Mouse (Mus musculus) urinary bladder, postnatal 10 days (tissue): ENCODE measurements around the gene Kcnmb3.
"Not testable (repeated sequence)": the region's sequence is repeated elsewhere in the genome, so short reads cannot be mapped to it uniquely, and the experiment has no call there.

Experiments used
- DNase-seq: peaks from one replicate; pipeline ENCODE4 v3.0.0; 2022; ENCODE audit warnings: low spot score

Gene Kcnmb3

DNA sequence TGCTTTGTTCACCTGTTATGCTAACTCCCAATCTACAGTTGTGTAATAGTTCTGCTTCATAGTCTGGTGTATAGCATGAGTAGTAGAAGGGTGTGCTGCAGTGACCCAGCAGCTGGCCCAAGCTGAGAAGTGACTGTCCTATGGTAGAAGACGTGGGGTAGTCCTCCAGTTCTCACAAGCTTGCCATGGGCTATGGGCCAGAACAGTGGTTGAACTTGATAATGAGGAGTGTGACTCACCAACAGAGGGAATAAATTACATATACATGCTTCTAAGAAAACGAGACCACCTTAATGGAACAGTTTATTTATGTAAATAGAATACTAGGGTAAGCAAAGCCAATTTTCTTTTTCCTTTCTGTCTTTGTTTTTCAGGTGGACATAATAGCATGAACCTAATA, 61.6 kb downstream of the Kcnmb3 start:
- no peak for DNase-seq

- not testable (repeated sequence) for DNase-seq
Observed at GRCm38 (mm10) chr3:32429351-32429750, 62.7 kb downstream of the Kcnmb3 start.

GRCm38 (mm10) chr3:32428921-32429320, 63.1 kb downstream of the Kcnmb3 start:
- no peak for DNase-seq

DNA sequence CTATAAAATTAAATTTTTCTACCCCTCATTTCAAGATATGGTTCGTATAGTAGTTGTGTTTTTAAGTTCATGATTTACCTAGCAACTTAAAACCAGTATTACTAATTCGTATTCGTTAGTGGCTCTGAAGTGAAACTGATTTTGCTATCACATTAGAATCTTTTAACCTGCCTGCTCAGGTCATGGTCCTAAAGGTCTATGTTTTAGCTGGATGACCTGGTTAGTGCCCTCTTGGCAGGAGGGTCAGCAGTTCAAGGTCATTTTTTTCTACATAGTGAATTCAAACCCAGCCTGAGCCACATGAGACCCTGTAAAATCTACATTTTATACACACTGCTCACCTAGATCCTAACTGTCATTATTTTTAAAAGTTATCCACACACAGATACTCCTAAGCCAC, 63.7 kb downstream of the Kcnmb3 start:
- no peak for DNase-seq

GRCm38 (mm10) chr3:32427695-32428094, 64.3 kb downstream of the Kcnmb3 start:
- no peak for DNase-seq
